Comparison of ENCODE assay signal across 8 mouse cellular contexts in the genomic region with DNA sequence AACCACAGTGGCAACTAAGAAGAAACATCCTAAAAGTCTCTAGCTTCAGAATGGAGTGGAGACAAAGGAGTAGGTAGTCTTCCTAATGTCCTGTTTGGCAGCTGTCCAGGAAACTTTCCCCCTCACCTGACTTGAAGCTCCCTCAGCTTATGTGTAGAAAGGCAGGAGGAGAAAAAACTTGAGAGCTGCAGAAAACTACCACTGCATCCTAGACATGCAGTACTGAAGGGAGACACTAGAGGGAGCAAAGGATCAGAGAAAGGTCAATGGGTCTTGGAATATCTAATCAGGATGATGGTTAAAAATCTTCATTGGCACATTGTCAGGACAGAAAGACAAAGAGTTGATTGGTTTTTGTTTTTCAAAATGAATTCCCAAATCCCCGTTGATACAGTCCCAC. TPM values are rescaled to one million over a fixed set of nuclear protein-coding genes. Genes with fewer than 3 reads are reported as not detected.
DNase-seq lines count a peak whose midpoint lies in the region; ATAC-seq and TF ChIP-seq lines count a peak whose summit lies in the region.

No protein-coding gene starts in this region.

- no peaks in the 10 kb centered on the region for H3K27me3 ChIP-seq in thymus, adult 2 months (ENCODE audit: control insufficient read depth, insufficient read depth, low read length)
- no peaks in the 10 kb centered on the region for H3K27me3 ChIP-seq in midbrain, embryonic 14.5 days (ENCODE audit: control insufficient read depth, insufficient read depth, low read length)

- no peak for TF ChIP-seq CTCF in thymus, adult 2 months (IDR thresholded peaks at IDR 0.05; ENCODE audit: borderline replicate concordance, control insufficient read depth, extremely low read depth, insufficient read depth, low read length, poor library complexity)

- no peak overlapping the region for H3K4me2 ChIP-seq in midbrain, embryonic 14.5 days (ENCODE audit: low read length)

- no peaks in the 10 kb centered on the region for H3K9me3 ChIP-seq in midbrain, embryonic 14.5 days (ENCODE audit: control insufficient read depth, low read length)

- H3K4me3 ChIP-seq in thymus, adult 2 months (ENCODE audit: control insufficient read depth, insufficient read depth, low read length) = no peak overlapping the region
- no peak overlapping the region for H3K4me3 ChIP-seq in midbrain, embryonic 14.5 days (replicated peaks; ENCODE audit: low read depth, low read length)

- H3K36me3 ChIP-seq in thymus, adult 2 months (ENCODE audit: control insufficient read depth, insufficient read depth, low read length) = no peaks in the 10 kb centered on the region
- H3K36me3 ChIP-seq in midbrain, embryonic 14.5 days (ENCODE audit: control insufficient read depth, insufficient read depth, low read length) = peaks cover 9% of the 10 kb centered on the region

- intact Hi-C loops in heart, postnatal 14 days (cut with DNase I) = loop anchor here (5.0 kb wide), 1 partner anchor 157 kb away; no protein-coding TSS in a partner anchor
- intact Hi-C loops in heart, postnatal 25 days (cut with DNase I) = loop anchor here (2.0 kb wide), 1 partner anchor 157 kb away; no protein-coding TSS in a partner anchor

- H3K9ac ChIP-seq in midbrain, embryonic 14.5 days (replicated peaks; ENCODE audit: low read length) = no peak overlapping the region

- TF ChIP-seq POLR2A in thymus, adult 2 months (IDR thresholded peaks at IDR 0.05; ENCODE audit: control insufficient read depth, extremely low read depth, insufficient read depth, low read length, poor library complexity) = no peak

- H3K4me1 ChIP-seq in thymus, adult 2 months (replicated peaks; ENCODE audit: control insufficient read depth, insufficient read depth, low read length) = no peaks in the 10 kb centered on the region
- H3K4me1 ChIP-seq in midbrain, embryonic 14.5 days (ENCODE audit: control insufficient read depth, insufficient read depth, low read length) = no peaks in the 10 kb centered on the region

- 10% methylated on average over 1 of the region's 1 CpGs for WGBS in thymus, adult 2 months
- WGBS in midbrain, embryonic 14.5 days = 28% methylated on average over 1 of the region's 1 CpGs

- peak; percentile 3 to 67 for DNase-seq in heart, postnatal 14 days
- no peak for DNase-seq in heart, postnatal 25 days (ENCODE audit: low spot score)
- DNase-seq in thymus, adult 2 months = peak; percentile 35
- no peak for DNase-seq in thymus, adult 18-20 months
- DNase-seq in midbrain, embryonic 14.5 days = peak; percentile 79
- DNase-seq in urinary bladder, postnatal 4 days (ENCODE audit: low spot score in 2 of 2) = no peak

- 0 out of 2 replicates have a peak, but pooled peaks have one; percentile 45 for ATAC-seq in cerebellum, adult (ENCODE audit: insufficient number of reproducible peaks, low FRiP score, low TSS enrichment)
- peak; percentile 79 for ATAC-seq in granulocyte monocyte progenitor cell, adult 5-6 weeks (replicated peaks; ENCODE audit: poor library complexity, severe bottlenecking)
- no peak for ATAC-seq in midbrain, embryonic 14.5 days (ENCODE audit: low FRiP score, low TSS enrichment)

- H3K27ac ChIP-seq in thymus, adult 2 months (ENCODE audit: control insufficient read depth, insufficient read depth, low read length) = no peak overlapping the region
- no peak overlapping the region for H3K27ac ChIP-seq in midbrain, embryonic 14.5 days (replicated peaks; ENCODE audit: low read depth, low read length)

RNA-seq across cellular contexts. Expression of a gene that starts 8.4 kb away (rescaled TPM):
- 10 to 100 TPM; 16.1 to 26.6 TPM for total RNA-seq in heart, postnatal 14 days (2021)
- total RNA-seq in heart, postnatal 25 days (2021) = 10 to 100 TPM; 11.1 to 18.1 TPM
- polyA plus RNA-seq in thymus, adult 2 months (2012; rRNA removed) = 11.5 and 14.6 TPM in 2 replicates
- total RNA-seq in granulocyte monocyte progenitor cell, adult 5-6 weeks (2014; fragmentation: Nextera tagmentation) = 18.9 and 28.2 TPM in 2 replicates
- total RNA-seq in granulocyte monocyte progenitor cell, adult 5-6 weeks (2017) = 28.9 and 29.3 TPM in 2 replicates
- 101 and 124 TPM in 2 replicates for polyA plus RNA-seq in midbrain, embryonic 14.5 days (2014; fragmentation: Nextera tagmentation; extraction: Ambion mirVana)

RNA-seq across cellular contexts. Expression of a gene that starts 33.1 kb away (rescaled TPM):
- total RNA-seq in heart, postnatal 14 days (2021) = 1 to 10 TPM; 2.9 TPM
- 1 to 10 TPM; 1.2 to 3.6 TPM for total RNA-seq in heart, postnatal 25 days (2021)
- 5.0 and 14.9 TPM in 2 replicates for polyA plus RNA-seq in thymus, adult 2 months (2012; rRNA removed)
- 2.8 TPM in 1 of 2 replicates, not detected in the other for total RNA-seq in granulocyte monocyte progenitor cell, adult 5-6 weeks (2014; fragmentation: Nextera tagmentation)
- total RNA-seq in granulocyte monocyte progenitor cell, adult 5-6 weeks (2017) = 2.5 and 3.1 TPM in 2 replicates
- polyA plus RNA-seq in midbrain, embryonic 14.5 days (2014; fragmentation: Nextera tagmentation; extraction: Ambion mirVana) = 134 and 181 TPM in 2 replicates

Comparison
In these comparisons a context has a peak if more than half of its experiments do, and no peak if none do; other contexts are left out.
1. DNase-seq: peak in heart, postnatal 14 days (2 of 2), thymus, adult 2 months (single experiment) and midbrain, embryonic 14.5 days (single experiment); none in heart, postnatal 25 days (single experiment), thymus, adult 18-20 months (0 of 2) and urinary bladder, postnatal 4 days (0 of 2).